Mouse (Mus musculus) cerebellum, postnatal 36 days (tissue): ENCODE results near the gene Apbb2.

Experiments
- DNase-seq, 2 experiments: peaks; one replicate each; pipeline ENCODE4 v3.0.0; 2021 to 2022; ENCODE audit warnings: mixed read lengths in 2 of 2

Apbb2 gene

GRCm38 (mm10) chr5:66371131-66371530 lies 247.5 kb downstream of the Apbb2 start:
- no peak for DNase-seq

GRCm38 (mm10) chr5:66368966-66369365 lies 249.6 kb downstream of the Apbb2 start:
- peak; percentile 59 to 64 for DNase-seq

- DNase-seq = no peak
Observed at GRCm38 (mm10) chr5:66367641-66368040, 250.9 kb downstream of the Apbb2 start.

GRCm38 (mm10) chr5:66363274-66364261 lies 255.0 kb downstream of the Apbb2 start:
- no peak for DNase-seq

- no peak for DNase-seq
Observed at GRCm38 (mm10) chr5:66360739-66361138, 257.8 kb downstream of the Apbb2 start.

GRCm38 (mm10) chr5:66359742-66360423 lies 258.7 kb downstream of the Apbb2 start:
- no peak for DNase-seq

GRCm38 (mm10) chr5:66355147-66355546 lies 263.4 kb downstream of the Apbb2 start:
- no peak for DNase-seq

GRCm38 (mm10) chr5:66353876-66354275 lies 264.7 kb downstream of the Apbb2 start:
- DNase-seq = no peak

- DNase-seq = peak; percentile 27 to 28
Observed at GRCm38 (mm10) chr5:66351836-66352390, 266.7 kb downstream of the Apbb2 start.

- DNase-seq = no peak
Observed at GRCm38 (mm10) chr5:66351064-66351463, 267.5 kb downstream of the Apbb2 start.

- no peak for DNase-seq
Observed at GRCm38 (mm10) chr5:66350611-66351010, 268.0 kb downstream of the Apbb2 start.

GRCm38 (mm10) chr5:66348421-66348820 lies 270.2 kb downstream of the Apbb2 start:
- DNase-seq = no peak

GRCm38 (mm10) chr5:66346756-66347155 lies 271.8 kb downstream of the Apbb2 start:
- DNase-seq = no peak

GRCm38 (mm10) chr5:66345140-66345539 lies 273.4 kb downstream of the Apbb2 start:
- DNase-seq = no peak

GRCm38 (mm10) chr5:66344182-66344581 lies 274.4 kb downstream of the Apbb2 start:
- no peak for DNase-seq

GRCm38 (mm10) chr5:66342285-66342684 lies 276.3 kb downstream of the Apbb2 start:
- no peak for DNase-seq

GRCm38 (mm10) chr5:66341848-66342247 lies 276.7 kb downstream of the Apbb2 start:
- DNase-seq = no peak

- no peak for DNase-seq
Observed at GRCm38 (mm10) chr5:66340356-66341102, 278.1 kb downstream of the Apbb2 start.

GRCm38 (mm10) chr5:66338583-66338982 lies 280.0 kb downstream of the Apbb2 start:
- peak in 1 of 2 experiments; percentile 41 for DNase-seq

GRCm38 (mm10) chr5:66337969-66338345 lies 280.6 kb downstream of the Apbb2 start:
- peak; percentile 27 to 40 for DNase-seq

GRCm38 (mm10) chr5:66337025-66337968 lies 281.3 kb downstream of the Apbb2 start:
- DNase-seq = peak; percentile 53

- DNase-seq = no peak
Observed at GRCm38 (mm10) chr5:66330806-66331205, 287.8 kb downstream of the Apbb2 start.
